Mouse (Mus musculus) cortical plate, adult 2 months (tissue): Measurements from ENCODE around the gene Tigd3.

Experiments used
- CTCF ChIP-seq: fragments of 200-500 bp; IDR thresholded peaks from 2 replicates; pipeline ENCODE4 v1.5.1; 2011; ENCODE audit warnings: mild to moderate bottlenecking, control low read depth, low read length; ENCODE audit not compliant: insufficient read depth; ENCODE audit errors: extremely low read depth
- POLR2A ChIP-seq: fragments of 200-500 bp; IDR thresholded peaks from 2 replicates; pipeline ENCODE4 v1.6.1; 2011; ENCODE audit warnings: mild to moderate bottlenecking, low read length, control low read depth; ENCODE audit not compliant: insufficient read depth; ENCODE audit errors: extremely low read depth

- TF ChIP-seq CTCF (no peak), POLR2A (no peak)
Observed at GRCm38 (mm10) chr19:5863776-5864175, 30.2 kb downstream of the Tigd3 start.
